Mouse (Mus musculus) heart, embryonic 11.5 days (tissue): ENCODE measurements around the gene Gadd45g. TPM values are rescaled to one million over a fixed set of nuclear protein-coding genes. Genes with fewer than 3 reads are reported as not detected.
A peak's percentile ranks its signal among the peaks of the same experiment; 100 is the strongest.

ENCODE experiments used
- ATAC-seq: fragments of 200-750 bp; cut with Nextera tagmentation; replicated peaks from 2 replicates; pipeline ENCODE4 v1.8.0; 2017; ENCODE audit warnings: moderate library complexity; ENCODE audit not compliant: insufficient number of reproducible peaks, low FRiP score, low TSS enrichment
- H3K27ac ChIP-seq: fragments of 300-500 bp; sonication (generic); 2 replicates; pipeline ENCODE4 v1.5.1; 2014; ENCODE audit warnings: mild to moderate bottlenecking, low read depth, low read length
- H3K27me3 ChIP-seq: fragments of 300-500 bp; sonication (generic); 2 replicates; pipeline ENCODE4 v1.6.1; 2014; ENCODE audit warnings: mild to moderate bottlenecking, low read length, mixed read lengths; ENCODE audit not compliant: control insufficient read depth, insufficient read depth
- H3K36me3 ChIP-seq: fragments of 300-500 bp; sonication (generic); 2 replicates; pipeline ENCODE4 v1.6.1; 2014; ENCODE audit warnings: mild to moderate bottlenecking, low read length, moderate library complexity, mixed read lengths; ENCODE audit not compliant: control insufficient read depth, insufficient read depth
- H3K4me1 ChIP-seq: fragments of 300-500 bp; sonication (generic); 2 replicates; pipeline ENCODE4 v1.6.1; 2014; ENCODE audit warnings: low read length; ENCODE audit not compliant: control insufficient read depth, insufficient read depth
- H3K4me2 ChIP-seq: fragments of 300-500 bp; sonication (generic); 2 replicates; pipeline ENCODE4 v1.6.1; 2014; ENCODE audit warnings: mild to moderate bottlenecking, moderate library complexity
- H3K4me3 ChIP-seq: fragments of 300-500 bp; sonication (generic); 2 replicates; pipeline ENCODE4 v1.5.1; 2014; ENCODE audit warnings: low read depth, low read length
- H3K9ac ChIP-seq: fragments of 300-500 bp; sonication (generic); 2 replicates; pipeline ENCODE4 v1.6.1; 2014; ENCODE audit warnings: mild to moderate bottlenecking, low read depth, low read length, moderate library complexity
- H3K9me3 ChIP-seq: fragments of 300-500 bp; sonication (generic); replicated peaks from 2 replicates; pipeline ENCODE4 v1.6.1; 2016; ENCODE audit warnings: low read length; ENCODE audit not compliant: control insufficient read depth
- WGBS: fragments of 180-500 bp; shearing (Covaris S2); extraction: QIAGEN DNeasy Blood & Tissue Kit; methylation state at CpG from one replicate; pipeline ENCODE4 v1.1.7; 2014; ENCODE audit not compliant: insufficient replicate concordance; 5-methylcytosine and 5-hydroxymethylcytosine counted together
- polyA plus RNA-seq: library from polyadenylated mRNA; unstranded; fragments of >200 nt; fragmentation: Nextera tagmentation; extraction: Ambion mirVana; gene quantifications from 2 replicates; pipeline ENCODE4 v1.2.1, GENCODE M21; 2014

Gadd45g gene
- polyA plus RNA-seq, 1 experiment from 2014 or later, result 45.3 TPM

DNA sequence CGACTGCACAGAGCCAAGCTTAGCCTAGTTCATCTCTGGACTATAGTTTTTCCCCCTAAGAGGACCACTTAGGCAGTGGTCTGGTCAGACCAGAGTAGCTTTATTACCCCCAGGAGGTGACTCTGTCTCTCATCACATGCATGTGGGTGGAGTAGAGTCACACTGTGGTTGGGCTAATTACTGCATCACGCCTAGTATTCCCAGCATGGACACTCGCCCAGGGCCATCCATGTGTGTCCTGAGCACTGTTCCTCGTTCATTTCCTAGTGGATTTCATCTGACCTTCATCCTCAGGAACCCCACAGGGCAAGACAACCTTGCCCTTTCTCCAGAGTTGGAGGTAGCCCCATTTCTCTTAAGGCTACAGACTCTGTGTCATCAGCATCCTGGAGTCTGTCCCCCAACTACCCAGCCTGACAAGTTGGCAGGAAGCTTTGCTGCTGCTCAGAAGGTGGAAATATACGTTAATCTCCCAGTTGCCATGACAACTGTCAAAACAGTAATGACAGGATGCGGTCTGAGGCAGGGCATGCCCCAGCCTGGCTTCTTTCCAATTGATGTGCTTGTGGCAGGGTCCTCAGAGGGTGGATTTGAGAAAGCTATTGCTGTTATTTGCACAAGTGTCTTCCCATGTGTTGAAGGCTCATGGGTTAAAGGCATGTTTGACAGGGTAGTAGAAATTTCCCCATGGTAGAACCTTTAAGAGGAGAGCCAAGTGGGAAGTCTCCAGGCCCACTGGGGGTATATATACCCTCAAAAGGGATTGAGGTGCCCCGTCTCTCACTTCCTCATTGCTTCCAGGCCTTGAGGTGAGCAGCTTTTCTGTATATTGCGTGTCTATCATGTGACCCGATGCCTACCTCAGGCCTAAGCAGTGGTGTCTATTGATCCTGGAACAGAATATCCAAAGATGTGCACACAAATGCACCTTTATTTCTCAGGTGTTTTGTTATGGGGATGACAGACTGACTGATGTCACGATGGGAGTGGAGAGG lies 32.6 kb upstream of the Gadd45g start:
- no peak overlapping the region for H3K4me2 ChIP-seq
- H3K36me3 ChIP-seq, result no peaks in the 10 kb centered on the region
- ATAC-seq, result no peak
- H3K9ac ChIP-seq, result no peak overlapping the region
- H3K4me3 ChIP-seq, result no peak overlapping the region
- H3K9me3 ChIP-seq, result no peaks in the 10 kb centered on the region
- H3K4me1 ChIP-seq, result peaks cover 23% of the 10 kb centered on the region
- no peaks in the 10 kb centered on the region for H3K27me3 ChIP-seq
- WGBS, result 55% methylated on average over 10 of the region's 10 CpGs
- no peak overlapping the region for H3K27ac ChIP-seq

DNA sequence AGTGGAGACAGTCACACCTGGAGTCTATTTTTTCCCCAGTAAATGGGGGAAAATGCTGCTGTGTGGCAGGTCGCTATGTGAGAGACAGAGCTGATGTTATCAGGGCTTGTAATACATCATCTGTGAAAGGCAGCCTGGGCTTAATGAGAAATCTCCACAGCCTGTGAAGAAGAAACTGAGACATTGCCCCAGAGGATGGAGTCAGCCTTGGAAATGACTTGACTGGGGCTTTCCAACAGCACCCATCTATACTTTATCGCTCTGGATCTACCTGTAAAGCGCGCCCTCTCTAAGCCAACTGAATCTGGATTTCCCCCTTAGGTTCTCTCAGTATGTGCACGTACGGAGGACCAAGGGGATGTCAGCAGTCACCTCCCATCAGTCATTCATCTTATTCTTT lies 31.8 kb upstream of the Gadd45g start:
- H3K27ac ChIP-seq, result no peak overlapping the region
- no peak overlapping the region for H3K9ac ChIP-seq
- H3K4me2 ChIP-seq, result no peak overlapping the region
- H3K27me3 ChIP-seq, result no peaks in the 10 kb centered on the region
- H3K9me3 ChIP-seq, result no peaks in the 10 kb centered on the region
- no peak overlapping the region for H3K4me3 ChIP-seq
- H3K4me1 ChIP-seq, result peaks cover 26% of the 10 kb centered on the region
- H3K36me3 ChIP-seq, result no peaks in the 10 kb centered on the region
- 83% methylated on average over 6 of the region's 6 CpGs for WGBS
- no peak for ATAC-seq

DNA sequence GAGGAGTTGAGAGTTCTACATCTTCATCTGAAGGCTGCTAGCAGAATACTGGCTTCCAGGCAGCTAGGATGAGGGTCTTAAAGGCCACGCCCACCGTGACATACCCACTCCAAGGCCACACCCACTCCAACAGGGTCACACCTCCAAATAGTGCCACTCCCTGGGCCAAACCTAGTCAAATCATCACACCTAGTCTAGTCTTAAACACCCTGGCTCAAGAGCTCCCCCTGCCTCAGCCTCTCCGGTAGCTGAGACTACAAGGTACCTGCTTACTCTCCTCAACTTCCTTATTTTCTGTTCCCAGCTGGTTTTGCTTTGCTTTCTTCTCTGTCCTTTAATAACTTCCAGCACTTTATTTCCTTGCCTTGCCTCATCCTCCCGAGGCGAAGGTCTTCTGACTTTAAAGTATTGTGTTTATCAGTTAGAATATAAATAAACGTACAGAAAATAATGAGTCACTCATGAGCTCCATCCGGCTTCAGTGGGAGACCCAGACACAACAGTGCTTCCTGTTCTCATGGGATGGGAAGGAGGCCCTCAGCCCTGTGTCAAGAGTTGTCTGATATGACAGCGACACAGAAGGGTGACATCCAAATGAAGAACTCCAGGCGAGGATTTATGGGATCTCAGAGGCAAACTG lies 30.5 kb upstream of the Gadd45g start:
- H3K27ac ChIP-seq, result peak overlapping the region; percentile 67
- H3K9me3 ChIP-seq, result no peaks in the 10 kb centered on the region
- no peak overlapping the region for H3K4me2 ChIP-seq
- 50% methylated on average over 9 of the region's 9 CpGs for WGBS
- no peaks in the 10 kb centered on the region for H3K36me3 ChIP-seq
- no peak overlapping the region for H3K4me3 ChIP-seq
- H3K27me3 ChIP-seq, result no peaks in the 10 kb centered on the region
- H3K4me1 ChIP-seq, result peaks cover 26% of the 10 kb centered on the region
- ATAC-seq, result peak; percentile 55; the same call in 1 of the 2 replicates
- no peak overlapping the region for H3K9ac ChIP-seq

DNA sequence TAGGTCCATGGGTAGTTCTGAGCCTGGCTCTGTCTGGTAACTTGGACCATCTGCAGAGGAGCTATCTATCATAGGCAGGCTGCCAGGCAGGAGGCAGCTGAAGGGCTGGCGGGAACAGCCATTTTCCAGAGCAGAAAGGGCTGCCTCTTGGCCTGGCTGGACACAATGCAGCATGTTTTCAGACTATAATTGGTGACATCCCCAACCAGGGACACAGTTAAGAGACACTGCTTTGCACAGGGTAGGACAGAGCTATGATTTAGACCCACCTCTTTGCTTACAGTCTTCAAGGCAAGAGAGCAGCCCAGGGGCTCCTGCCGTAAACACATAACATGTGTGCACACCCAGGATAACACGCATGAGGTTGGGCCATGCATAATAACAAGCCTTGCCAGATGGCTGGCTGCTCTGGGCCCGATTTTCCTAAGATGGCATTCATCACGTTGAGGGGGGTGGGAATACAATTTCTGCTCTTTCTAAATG lies 29.9 kb upstream of the Gadd45g start:
- Histone ChIP-seq H3K27ac (peak overlapping the region; percentile 67), H3K9ac (no peak overlapping the region), H3K27me3 (no peaks in the 10 kb centered on the region), H3K4me2 (no peak overlapping the region), H3K36me3 (no peaks in the 10 kb centered on the region), H3K4me1 (peaks cover 26% of the 10 kb centered on the region), H3K9me3 (no peaks in the 10 kb centered on the region), H3K4me3 (no peak overlapping the region)
- 0 out of 2 replicates have a peak, but pooled peaks have one; percentile 3 for ATAC-seq
- 71% methylated on average over 5 of the region's 5 CpGs for WGBS

DNA sequence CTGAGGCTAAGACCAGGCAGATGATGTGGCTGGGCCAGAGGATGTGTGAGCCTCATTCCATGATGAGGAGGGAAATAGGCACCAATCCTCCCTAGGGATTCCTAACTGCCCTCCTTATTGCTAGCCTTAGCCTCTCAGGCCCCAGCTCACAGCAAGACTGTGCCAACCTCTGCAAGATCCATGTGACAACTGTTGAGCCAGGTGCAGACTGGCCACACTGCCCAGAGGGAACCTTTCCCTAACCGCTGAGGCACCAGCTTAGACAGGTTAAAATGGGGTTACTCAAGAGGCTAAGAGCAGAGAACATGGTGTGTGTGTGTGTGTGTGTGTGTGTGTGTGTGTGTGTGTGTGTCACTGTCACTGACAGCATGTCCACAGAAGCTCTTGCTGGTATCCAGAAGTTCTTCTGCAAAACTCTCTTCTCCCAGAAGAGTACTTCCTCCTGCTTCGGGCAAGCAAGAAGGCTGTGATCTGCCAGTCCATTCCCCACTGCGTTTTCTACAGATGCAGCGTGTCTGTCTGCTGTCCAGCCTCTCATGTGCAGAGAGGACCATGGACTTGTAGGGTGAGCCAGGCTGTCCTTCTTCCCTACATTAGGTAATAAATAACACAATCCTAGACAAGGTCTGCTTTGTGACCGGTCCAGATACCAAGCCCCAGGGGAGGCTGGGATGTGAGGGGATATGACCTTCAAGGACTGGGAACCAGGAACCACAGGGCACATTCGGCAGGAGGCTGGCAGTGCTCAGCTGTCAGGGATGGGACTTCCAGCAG lies 28.1 kb upstream of the Gadd45g start:
- Histone ChIP-seq H3K4me1 (peaks cover 25% of the 10 kb centered on the region), H3K36me3 (no peaks in the 10 kb centered on the region), H3K4me2 (no peak overlapping the region), H3K9me3 (no peaks in the 10 kb centered on the region), H3K9ac (peak overlapping the region; percentile 43; the same call in 1 of the 2 replicates), H3K4me3 (no peak overlapping the region), H3K27ac (no peak overlapping the region), H3K27me3 (no peaks in the 10 kb centered on the region)
- ATAC-seq, result no peak
- WGBS, result 60% methylated on average over 6 of the region's 6 CpGs

DNA sequence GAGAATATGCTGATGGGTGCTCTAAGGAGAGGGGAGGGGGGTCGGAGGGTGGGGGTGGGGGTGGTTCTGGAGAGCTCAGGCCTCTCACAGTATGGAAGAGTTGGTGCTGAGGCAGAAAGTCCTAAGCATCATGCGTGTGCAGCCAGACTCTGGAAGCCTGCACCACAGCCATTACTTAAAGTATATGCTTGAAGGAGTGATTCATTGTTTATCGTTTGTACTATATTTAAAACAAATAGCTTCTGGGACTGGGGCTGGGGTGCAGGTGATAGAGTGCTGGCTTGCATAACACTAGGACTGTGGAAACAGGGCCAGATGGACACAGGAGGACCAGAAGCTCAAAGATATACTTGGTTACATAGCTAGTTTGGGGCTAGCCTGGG lies 27.5 kb upstream of the Gadd45g start:
- ATAC-seq, result no peak
- WGBS, result 63% methylated on average over 3 of the region's 3 CpGs
- Histone ChIP-seq H3K4me1 (peaks cover 19% of the 10 kb centered on the region), H3K27me3 (no peaks in the 10 kb centered on the region), H3K27ac (no peak overlapping the region), H3K36me3 (no peaks in the 10 kb centered on the region), H3K4me2 (no peak overlapping the region), H3K9ac (no peak overlapping the region), H3K9me3 (no peaks in the 10 kb centered on the region), H3K4me3 (no peak overlapping the region)

DNA sequence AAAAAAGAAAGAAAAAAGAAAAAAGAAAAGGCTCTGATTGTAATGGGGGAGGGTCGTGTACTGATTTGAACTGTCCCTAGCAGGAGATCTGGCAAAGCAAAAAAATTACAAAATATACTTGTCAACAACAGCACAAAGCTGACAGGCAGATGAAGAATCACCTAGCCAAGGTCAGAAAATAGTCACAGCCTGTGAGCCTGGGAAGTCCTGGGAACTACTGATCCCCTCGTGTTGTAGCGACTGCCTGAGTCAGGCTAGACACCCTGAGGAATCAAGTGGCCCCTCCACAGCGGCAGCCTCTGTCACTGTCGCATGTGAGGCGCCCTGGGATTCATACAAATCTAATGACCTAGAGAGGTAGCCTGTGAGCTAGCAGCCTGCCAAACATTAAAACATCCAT lies 27.1 kb upstream of the Gadd45g start:
- WGBS, result 68% methylated on average over 6 of the region's 6 CpGs
- Histone ChIP-seq H3K4me1 (peaks cover 17% of the 10 kb centered on the region), H3K9me3 (no peaks in the 10 kb centered on the region), H3K27me3 (no peaks in the 10 kb centered on the region), H3K4me2 (no peak overlapping the region), H3K9ac (no peak overlapping the region), H3K27ac (no peak overlapping the region), H3K36me3 (no peaks in the 10 kb centered on the region), H3K4me3 (no peak overlapping the region)
- no peak for ATAC-seq

DNA sequence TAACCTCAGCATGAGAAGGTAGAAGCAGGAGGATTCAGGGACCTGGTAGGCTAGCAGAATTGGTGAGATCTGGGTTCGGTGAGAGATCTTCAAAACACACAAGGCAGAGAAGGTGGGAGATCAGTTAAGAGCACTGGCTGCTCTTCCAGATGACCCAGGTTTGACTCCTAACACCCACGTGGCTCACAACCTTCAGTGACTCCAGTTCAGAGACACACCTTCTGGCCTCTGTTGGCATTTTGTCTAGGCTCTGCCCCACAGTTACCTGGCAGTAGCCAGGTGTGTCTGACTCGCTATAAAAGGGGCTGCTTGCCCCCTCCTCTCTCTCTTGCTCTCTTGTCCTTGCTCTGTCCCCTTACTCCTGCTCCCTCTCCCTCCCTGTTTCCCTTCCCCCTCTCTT lies 24.5 kb upstream of the Gadd45g start:
- H3K9me3 ChIP-seq, result no peaks in the 10 kb centered on the region
- H3K9ac ChIP-seq, result no peak overlapping the region
- H3K4me3 ChIP-seq, result no peak overlapping the region
- no peaks in the 10 kb centered on the region for H3K36me3 ChIP-seq
- no peak for ATAC-seq
- no peaks in the 10 kb centered on the region for H3K27me3 ChIP-seq
- 49% methylated on average over 3 of the region's 3 CpGs for WGBS
- no peak overlapping the region for H3K27ac ChIP-seq
- no peak overlapping the region for H3K4me2 ChIP-seq
- peaks cover 10% of the 10 kb centered on the region for H3K4me1 ChIP-seq
